Mouse (Mus musculus) retina, postnatal 1 day (tissue): Measurements from ENCODE around the gene Lmnb2.
A peak's percentile ranks its signal among the peaks of the same experiment; 100 is the strongest.

Experiments used
- DNase-seq: peaks from one replicate; pipeline ENCODE4 v3.0.0-alpha.2; 2012

Gene Lmnb2

DNA sequence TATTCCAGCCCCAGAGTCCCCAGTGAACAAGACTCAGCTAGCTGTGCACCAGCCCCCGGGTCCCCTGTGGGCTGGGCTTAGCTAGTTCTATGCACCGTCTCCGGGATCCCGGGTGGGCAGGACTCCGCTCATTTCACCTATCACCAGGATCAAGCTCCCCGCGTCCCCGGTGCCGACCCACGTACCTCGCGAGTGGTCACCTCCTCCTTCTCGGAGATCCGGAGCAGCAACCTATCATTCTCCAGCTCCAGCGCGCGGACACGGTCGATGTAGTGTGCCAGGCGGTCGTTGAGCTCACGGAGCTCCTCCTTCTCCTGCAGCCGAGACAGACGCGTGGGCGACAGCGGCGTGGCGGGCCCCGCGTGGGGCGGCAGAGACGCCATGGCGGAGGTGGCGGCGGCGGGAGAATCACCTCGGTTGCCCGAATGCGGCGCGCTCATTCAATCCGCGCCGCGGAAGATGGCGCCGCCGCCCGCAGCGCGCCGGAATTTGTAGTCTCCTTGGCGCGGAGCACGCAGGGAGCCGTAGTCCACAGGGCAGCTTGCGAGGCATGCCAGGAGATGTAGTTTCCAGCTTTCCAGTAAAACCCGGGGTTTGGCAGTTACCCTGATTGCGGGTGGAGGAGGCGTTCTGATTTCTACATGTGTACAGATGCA, at the start of gene Lmnb2:
Lmnb2 (minus strand) TSS at position 467 of the 656 bp plus-strand sequence.
- DNase-seq, result peak; percentile 87

DNA sequence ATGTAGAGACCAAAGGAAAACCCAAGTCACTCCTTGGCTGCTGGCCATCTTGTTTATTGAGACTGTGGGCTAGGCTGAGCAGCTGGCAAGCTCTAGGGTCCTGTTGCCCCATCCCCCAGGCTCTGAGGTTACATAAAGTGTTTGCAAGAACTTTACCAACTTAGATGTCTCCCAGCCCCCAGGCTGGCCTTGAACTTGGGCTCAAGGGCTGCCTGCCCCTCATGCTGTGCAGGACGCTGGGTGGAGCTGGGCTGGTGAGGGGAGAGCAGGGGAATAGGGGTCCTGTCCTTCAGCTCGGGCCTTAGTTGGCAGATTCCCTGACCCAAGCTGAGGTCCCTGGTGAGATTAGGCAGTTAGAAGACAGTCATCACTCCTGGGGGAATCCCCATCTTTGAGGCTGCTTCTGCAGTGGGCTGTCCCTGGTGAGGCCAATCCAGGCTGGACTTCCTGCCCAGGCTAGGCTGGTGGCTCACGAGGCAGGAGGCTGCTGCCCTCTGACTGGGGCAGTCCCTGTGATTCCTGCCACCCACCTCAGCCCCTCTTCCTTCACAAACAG, 49.1 kb upstream of the Lmnb2 start:
- no peak for DNase-seq

DNA sequence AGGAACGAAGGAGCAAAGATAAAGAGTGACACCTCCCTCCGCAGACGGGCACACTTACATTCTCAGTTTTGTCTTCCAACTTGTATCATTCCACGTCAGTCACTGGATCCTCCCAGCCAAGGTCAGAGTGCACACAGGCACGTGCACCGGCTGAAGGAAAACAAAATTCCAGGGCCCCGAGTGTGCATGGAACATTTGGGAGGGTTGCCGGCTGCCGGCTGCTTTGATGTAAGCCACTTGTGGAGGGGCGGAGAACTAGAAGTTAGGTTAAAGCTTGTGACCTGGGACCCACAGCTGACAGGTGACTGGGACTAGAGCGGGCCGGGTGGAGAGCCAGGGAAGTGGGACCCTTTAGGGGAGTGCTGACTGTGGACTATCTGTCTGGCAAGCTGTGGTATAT, 48.3 kb upstream of the Lmnb2 start:
- no peak for DNase-seq

DNA sequence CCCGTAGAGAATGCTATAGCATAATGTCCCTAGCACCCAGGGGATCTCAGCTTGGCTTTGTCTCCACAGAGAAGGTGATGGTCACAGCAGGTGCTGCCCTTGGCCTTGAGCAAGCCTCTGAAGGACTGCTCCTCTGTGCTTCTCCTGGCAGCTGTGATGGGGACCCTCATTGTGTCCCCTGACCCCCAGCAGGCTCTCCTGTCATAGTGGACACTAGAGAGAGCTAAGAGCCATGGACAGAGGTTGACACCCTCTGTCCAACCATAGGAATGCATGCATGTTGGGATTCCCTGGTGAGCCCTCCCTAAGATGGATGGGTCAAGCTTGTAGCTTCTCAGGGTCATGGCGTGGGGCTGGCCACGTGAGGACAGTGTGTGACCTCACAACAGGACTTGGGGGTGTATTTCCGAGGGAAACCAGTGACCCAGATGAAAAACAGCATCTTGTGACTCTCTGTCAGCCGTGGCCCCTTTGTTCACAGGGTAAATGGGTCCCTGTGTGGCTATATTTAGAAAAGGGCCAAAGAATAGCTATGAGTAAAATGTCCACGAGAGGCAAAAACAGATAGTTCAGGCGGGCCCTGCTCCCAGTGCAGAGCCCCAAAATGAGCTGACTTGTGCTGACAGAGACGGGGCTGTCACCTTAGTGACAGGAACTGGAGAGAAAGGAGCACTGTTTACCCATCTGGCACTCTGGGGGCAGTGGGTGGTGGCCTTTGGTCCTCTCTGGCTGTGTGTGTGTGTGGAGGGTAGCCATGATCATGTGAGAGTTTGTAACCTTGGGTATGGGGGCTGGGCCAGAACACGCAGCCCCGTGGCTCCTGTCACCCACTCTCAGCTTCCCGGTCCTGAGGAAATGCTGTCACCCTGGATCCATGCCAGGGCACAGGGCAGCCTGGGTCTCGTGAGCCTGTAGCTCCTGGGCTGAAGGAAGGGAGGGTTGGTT, 45.3 kb upstream of the Lmnb2 start:
- peak; percentile 57 for DNase-seq

DNA sequence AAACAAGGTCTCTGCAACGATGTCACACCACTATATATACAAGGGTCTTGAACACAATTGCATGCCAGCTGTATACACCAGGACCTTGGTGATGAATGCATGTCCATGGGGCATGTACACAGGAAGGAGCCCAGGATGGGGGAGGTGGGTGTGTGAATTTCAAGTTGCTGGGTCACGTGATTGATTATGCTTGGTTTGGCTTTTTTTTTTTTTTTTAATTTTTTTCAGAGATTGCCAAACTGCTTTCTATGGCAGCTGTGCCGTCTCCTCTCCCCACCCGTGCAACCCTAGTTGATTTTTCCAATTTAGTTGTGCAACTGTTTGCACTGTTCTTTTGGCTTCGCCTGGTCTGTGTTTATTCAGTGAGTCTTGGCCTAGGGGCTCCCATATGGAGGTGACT, 44.5 kb upstream of the Lmnb2 start:
- no peak for DNase-seq

DNA sequence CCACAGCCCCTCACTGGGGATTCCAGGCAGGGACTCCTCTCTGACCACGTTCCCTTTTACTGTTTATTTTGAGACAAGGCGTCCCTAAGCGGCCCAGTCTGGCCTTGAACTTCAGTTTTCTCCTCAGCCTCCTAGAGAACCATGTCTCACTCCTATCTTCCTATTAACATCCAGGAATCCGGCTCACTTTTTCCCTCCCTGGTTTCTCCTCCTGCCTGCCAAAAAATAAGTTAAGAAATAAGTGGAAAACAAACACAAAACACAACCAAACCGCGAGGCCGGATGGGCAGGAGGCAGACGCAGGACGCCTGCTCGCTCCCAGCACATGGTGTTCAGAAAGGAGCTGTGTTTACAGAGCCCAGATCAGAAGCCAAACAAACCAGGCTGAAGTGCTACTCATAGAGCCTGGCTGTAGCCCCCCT, 44.0 kb upstream of the Lmnb2 start:
- no peak for DNase-seq

DNA sequence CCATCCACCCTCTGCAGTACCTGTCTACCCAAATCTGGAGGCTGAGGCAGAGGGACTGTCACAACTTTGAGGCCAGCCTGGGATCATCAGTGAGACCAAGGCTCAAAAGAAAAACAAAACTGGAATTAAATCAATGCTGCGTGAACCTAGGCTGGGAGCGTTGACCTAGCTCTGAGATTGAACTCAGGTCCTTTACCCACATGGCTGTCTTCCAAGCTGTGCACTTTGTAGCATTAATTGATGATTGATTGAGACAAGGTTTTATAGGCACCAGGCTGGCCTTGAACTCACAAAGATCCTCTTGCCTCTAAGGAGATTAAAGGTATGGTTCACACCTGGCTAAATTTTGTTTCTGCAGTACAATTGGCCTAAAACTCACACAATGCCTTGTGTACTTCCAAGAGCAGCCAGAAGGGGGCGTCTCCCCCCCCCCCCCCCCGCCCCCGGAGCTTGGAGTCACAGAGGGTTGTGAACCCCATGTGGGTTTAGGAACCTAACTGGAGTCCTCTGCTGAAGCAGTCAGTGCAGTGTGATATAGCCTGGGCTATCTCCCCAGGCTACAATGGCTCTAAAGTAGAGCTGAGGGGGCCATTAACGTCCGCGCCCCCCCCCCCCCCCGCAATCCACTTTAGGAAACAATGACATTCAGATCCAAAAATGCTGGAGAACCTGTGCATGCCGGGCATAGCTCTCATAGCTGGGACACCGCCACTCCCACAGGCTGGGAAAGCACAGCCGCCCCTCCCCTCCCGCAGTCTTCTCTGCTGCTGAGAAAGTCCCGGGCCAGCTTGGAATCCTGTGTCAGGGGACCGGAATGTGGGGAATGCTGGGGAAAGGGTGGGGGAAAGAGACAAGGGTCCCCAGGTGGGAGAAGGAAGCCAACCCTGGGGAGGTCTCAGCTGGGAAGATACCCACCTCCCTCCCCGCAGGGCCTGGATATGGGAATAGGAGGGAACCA, 42.8 kb upstream of the Lmnb2 start:
- peak; percentile 56 for DNase-seq

DNA sequence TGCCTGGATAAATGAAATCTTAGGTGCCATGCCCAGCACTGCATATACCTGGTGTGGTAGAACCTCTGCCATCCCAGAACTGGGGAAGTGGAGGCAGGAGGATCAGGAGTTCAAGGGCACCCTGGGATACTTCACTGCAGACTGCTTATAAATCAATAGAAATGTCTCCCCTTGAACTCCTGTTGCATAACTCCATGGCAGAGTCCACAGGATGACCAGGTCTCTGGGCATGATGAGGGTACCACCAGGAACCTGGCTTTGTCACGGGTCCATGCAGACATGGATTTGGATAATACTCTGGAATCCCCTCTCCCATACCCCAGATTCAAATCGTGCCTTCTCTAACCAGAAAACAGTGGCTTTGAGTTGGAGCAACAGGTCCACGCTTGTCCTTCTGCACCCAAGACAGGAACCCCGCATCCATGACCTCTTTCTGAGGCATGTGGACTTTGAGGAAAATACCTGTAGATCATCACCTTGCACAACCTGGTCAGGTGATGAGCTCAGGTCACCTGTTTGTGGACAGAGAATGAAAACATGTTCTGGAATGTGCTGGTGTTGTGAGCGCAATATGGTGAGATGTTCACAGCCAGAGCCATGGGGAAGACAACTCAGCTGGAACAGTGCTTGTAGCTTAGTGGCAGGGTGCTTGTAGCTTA, 41.1 kb upstream of the Lmnb2 start:
- DNase-seq, result no peak

DNA sequence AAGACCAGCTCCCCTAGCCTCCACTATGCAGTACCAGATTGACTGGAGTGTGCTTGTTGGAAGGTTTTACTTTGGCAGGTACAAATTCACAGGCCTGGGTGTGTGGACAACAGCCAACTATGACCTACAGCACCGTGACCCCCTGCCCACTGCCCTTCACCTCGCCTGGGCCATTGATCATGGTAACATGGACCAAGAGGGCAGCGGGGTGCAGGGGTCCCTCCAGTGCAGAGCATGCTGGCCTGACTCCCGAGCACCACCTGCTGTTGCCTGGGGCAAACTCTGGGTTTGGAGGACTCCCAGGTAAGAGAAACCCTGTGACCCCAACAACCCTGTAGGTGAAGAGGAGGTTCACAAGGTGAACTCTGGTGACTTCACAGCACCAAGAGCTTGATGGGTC, 39.7 kb upstream of the Lmnb2 start:
- DNase-seq, result no peak

DNA sequence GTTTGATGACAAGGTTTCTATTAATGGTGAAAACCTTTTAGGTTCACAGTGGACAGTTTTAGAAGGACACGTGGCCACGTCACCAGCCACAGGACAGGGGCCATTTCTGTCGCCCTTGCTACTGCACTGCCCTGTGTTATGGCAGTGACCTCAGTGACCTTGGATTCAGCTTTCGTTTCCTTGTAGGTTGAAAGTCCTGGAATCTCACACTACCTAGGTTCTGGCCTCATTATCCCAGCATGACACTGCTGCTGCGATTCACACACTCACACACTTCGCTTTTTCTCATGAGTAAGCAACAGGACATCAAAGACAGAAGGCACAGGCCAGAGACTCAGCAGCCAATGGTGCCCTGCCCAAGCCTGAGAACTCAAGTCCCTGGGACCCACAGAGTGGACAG, 38.9 kb upstream of the Lmnb2 start:
- DNase-seq, result no peak

DNA sequence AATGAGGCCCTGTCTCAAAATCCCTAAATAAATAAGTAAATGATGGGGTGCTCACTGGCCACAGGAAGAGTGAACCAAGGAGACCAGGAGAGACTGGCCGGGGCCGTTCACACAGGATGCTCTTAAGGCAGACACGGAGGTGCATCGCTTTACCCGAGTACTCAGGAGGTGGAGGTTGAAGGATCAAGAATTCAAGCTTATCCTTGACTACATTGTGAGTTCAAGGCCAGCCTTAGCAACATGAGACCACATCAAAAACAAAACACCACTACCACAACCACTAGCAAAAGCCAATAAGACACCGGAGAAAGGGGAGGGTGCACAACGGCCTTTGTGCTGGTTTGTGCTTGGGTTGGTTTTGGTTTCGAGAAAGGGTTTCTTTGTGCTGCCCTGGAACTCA, 38.3 kb upstream of the Lmnb2 start:
- DNase-seq, result no peak

DNA sequence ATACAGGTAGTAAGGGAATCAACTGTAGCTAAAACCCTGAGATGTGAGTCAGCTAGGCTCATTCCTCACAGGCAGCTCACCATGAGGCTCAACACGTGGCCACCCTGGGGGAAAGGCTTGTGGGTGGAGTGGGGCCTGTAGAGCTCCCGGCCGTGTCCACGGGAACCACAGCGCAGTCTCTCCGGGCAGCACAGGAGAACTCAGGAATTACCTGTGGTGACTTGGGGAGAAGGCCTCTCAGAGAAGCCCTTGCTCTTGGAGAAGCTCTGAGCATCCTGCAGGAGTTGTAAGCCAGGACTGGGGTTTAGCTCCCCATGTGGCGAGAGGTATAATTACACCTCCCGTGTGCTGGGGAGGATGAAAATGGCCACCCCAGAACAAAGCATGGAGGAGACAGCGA, 37.5 kb upstream of the Lmnb2 start:
- DNase-seq, result peak; percentile 85

DNA sequence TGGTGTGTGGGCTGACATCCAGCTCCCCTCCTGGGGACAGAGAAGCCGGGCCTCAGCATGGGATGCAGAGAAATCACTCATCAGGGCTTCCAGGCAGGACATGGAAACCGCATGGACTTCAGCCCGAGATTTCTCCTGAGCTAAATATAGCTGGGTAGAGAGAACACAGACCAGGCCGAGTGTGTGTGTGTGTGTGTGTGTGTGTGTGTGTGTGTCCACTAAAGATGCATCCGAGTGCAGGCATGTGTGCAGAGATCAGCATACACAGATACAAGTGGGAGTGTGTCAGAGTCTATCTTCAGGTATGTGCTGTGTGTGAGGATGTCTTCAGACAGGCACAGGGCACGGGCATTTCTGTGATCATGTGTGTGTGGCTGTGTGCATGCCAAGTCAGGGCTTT, 36.8 kb upstream of the Lmnb2 start:
- no peak for DNase-seq

DNA sequence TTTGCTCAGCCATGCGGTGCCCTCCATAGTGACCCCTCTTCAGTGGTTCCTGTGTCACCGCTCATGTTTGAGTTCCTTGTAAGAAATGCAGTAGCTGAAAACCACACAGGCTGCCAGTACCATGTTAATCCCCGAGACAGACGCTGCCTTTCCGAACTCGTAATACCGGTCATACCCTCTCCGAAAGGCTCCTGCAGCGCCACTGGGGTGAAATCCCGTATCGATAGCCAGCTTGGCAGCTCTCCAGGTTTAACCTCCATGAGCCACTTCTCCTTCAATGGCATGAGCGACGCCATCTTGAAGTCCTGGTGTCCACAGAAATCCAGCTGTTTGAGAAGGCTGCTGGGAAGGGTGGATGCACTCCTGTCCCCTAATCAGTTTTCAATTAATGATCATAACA, 36.4 kb upstream of the Lmnb2 start:
- peak; percentile 61 for DNase-seq

DNA sequence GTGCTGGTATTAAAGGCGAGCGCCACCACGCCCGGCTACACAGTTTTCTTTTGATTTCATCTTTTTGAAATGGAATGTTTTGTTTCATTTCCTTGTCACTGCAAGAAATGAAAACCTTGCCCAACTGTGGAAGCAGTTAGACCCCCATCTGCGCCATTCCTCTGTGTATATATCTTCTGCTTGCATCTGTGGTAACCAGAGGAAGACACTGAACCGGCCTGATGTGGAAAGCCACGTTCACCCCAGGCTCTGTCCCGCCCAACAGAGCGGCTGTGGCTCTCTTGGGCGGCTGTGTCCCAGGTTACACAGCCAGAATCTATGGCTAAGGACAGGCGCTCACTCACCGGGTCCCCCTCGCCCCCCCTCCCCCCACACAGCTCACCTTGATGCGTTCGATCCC, 34.4 kb upstream of the Lmnb2 start:
- no peak for DNase-seq

DNA sequence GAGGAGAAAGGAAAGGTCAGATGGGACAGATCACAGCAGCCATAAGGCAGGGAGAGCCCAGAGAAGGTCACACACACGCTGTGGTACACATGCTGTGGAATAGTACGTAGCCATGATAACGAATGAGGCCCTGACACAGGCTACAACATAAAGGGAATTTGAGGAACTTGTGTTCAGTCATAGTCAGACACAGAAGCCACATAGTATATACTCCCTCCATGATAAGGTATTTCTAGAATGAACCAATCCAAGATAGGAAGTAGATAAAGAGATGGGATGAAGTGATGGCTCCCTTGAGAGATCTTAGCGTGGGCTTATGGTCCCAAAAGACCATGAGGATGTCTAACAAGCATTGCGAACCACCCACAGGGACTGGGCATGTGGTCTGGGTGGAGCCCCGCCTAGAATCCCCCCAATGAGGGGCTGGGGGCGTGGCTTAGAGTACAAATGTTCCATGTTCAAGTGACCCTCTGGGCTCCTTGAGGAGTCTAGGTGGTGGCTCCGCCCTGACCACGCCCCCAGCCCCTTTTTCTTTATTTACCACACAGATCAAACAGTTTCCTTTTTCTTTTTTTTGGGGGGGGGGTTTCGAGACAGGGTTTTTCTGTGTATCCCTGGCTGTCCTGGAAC, 33.8 kb upstream of the Lmnb2 start:
- no peak for DNase-seq

DNA sequence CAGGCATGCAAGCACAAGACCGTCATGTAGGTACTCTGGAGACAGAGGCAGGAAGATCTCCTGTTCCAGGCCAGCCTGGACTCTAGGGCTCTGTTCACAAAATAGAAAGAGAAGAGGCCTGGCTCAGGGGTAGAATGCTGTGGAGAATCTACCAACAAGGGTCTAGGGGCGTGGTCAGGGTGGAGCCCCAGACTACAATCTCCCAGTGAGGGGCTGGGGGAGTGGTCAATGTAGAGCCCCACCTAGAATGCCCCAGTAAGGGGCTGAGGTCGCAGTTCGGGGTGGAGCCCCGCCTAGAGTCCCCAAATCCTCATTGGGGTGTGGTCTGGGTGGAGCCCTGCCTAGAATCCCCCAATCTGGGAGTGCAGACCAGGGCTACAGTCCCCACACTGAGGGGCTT, 32.3 kb upstream of the Lmnb2 start:
- no peak for DNase-seq

DNA sequence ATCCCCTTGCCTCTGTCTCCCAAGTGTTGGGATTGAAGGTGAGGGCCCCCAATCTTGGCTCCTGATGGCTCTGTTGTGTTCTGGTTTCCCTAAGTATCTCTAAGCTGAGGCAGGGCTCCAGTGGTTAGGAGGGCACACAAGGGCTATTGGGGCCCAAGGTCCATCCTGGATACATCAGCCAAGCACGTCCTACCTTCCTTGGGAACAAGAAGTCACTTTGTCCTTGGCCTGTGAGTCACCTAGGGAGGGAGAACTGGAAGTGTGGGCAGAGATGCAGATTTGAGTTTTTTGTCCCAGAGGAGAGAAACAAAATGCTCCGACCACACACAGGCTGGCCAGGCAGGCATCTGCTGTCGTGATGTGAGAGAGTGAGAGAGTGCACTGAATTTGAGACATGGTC, 31.0 kb upstream of the Lmnb2 start:
- DNase-seq, result no peak

DNA sequence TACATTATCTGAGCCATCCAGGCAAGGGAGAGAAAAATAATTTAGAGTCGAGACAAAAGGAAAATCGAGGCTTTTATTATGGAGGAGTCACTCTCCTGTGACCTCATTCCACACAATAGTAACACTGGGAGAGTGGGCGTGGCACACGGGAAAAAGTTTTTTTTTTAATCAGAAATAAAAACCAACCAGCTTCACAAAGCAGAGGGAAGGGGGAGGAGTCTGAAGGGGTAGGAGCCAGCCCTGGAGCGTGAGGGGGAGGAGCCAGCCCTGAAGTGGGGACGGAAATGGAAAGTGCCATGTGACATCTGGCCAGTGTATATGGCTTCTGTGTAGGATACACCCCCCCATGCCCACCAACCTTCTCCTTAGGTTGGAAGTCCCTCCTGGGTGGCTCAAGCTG, 30.5 kb upstream of the Lmnb2 start:
- DNase-seq, result peak; percentile 81

DNA sequence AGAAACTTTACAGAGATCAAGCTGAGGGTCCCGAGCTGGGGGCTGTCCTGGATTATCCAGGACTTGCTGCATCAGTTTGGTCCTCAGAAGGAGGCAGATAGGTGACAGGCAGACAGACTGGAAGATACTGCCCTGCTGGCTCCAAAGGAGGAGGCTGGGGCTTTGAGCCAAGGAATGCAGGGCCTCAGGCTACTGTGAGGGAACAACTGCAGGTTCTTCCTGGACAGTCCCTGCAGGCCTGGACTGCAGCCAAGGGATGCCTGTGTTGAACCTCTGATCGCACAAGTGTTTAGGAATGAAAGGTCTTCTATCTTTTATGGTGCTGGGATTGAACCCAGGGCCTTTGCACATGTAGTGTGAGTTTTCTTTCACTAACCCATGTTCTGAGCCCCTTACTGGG, 29.8 kb upstream of the Lmnb2 start:
- peak; percentile 52 for DNase-seq

DNA sequence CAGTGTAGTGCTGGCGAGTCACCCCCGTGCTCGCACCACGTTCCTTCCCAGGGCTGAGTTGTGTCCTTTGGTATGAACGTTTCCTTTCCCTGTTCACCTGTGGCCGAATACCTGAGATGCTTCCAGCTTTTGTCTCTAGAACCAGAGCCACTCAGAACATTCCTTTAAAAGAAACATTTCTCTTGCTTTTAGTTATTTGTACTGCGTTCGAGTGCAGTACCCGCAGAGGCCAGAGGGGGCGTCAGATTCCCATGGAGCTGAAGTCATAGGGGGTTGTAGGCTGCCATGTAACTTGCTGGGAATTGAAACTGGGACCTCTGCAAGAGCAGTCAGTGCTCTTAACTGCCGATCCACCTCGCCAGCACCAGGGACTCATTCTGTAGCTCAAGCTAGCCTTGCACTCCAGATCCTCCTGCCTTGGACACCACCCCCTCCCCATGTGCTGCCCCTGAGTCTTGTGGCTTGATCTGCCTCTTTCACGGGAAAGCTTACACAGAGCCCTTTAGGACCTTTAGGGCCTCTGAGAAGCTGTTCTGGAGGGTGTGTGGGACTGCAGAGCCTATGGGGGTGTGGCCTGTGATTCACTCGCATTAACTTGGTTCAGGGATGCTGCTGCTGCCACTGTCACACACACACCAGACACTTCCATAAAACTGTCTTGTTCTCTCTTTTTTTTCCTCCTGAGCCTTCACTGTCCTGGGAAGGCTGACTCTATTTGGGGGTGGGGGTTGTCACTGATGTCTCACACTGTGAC, 28.8 kb upstream of the Lmnb2 start:
- no peak for DNase-seq
